Mouse (Mus musculus) intestine, embryonic 14.5 days (tissue): ENCODE data around the gene Btnl1. TPM values are rescaled to one million over a fixed set of nuclear protein-coding genes. Genes with fewer than 3 reads are reported as not detected.

Source experiments
- ATAC-seq: fragments of 200-750 bp; cut with Nextera tagmentation; replicated peaks from 2 replicates; pipeline ENCODE4 v1.8.0; 2017; ENCODE audit warnings: low read depth, moderate number of reproducible peaks, moderate TSS enrichment, moderate library complexity; ENCODE audit not compliant: low FRiP score, low TSS enrichment
- DNase-seq: peaks from one replicate; pipeline ENCODE4 v3.0.0-alpha.2; 2018; ENCODE audit warnings: low spot score
- H3K27ac ChIP-seq: fragments of 300-500 bp; sonication (generic); 2 replicates; pipeline ENCODE4 v1.5.1; 2014; ENCODE audit warnings: low read depth, mild to moderate bottlenecking, control low read depth
- H3K27me3 ChIP-seq: fragments of 300-500 bp; sonication (generic); replicated peaks from 2 replicates; pipeline ENCODE4 v1.6.1; 2014; ENCODE audit warnings: low read length, control low read depth; ENCODE audit not compliant: control insufficient read depth, insufficient read depth
- H3K36me3 ChIP-seq: fragments of 300-500 bp; sonication (generic); 2 replicates; pipeline ENCODE4 v1.6.1; 2014; ENCODE audit warnings: low read length, control low read depth; ENCODE audit not compliant: control insufficient read depth, insufficient read depth
- H3K4me1 ChIP-seq: fragments of 300-500 bp; sonication (generic); replicated peaks from 2 replicates; pipeline ENCODE4 v1.6.1; 2014; ENCODE audit warnings: low read length, control low read depth, mixed read lengths; ENCODE audit not compliant: control insufficient read depth, insufficient read depth
- H3K4me2 ChIP-seq: fragments of 300-500 bp; sonication (generic); 2 replicates; pipeline ENCODE4 v1.6.1; 2014; ENCODE audit warnings: low read length
- H3K4me3 ChIP-seq: fragments of 300-500 bp; sonication (generic); 2 replicates; pipeline ENCODE4 v1.5.1; 2014; ENCODE audit warnings: low read depth, low read length, control low read depth, mixed read lengths
- H3K9ac ChIP-seq: fragments of 300-500 bp; sonication (generic); 2 replicates; pipeline ENCODE4 v1.6.1; 2014; ENCODE audit warnings: mild to moderate bottlenecking, low read length
- H3K9me3 ChIP-seq: fragments of 300-500 bp; sonication (generic); 2 replicates; pipeline ENCODE4 v1.6.1; 2016; ENCODE audit warnings: low read length, control low read depth; ENCODE audit not compliant: control insufficient read depth
- WGBS: fragments of 180-500 bp; shearing (Covaris S2); extraction: QIAGEN DNeasy Blood & Tissue Kit; methylation state at CpG from one replicate; pipeline ENCODE4 v1.1.7; 2014; 5-methylcytosine and 5-hydroxymethylcytosine counted together
- polyA plus RNA-seq: library from polyadenylated mRNA; unstranded; fragments of >200 nt; fragmentation: Nextera tagmentation; extraction: Ambion mirVana; gene quantifications from 2 replicates; pipeline ENCODE4 v1.2.1, GENCODE M21; 2014

Btnl1 gene
- polyA plus RNA-seq, 1 experiment from 2014 or later, result 1.3 TPM

- ATAC-seq, result no peak
- WGBS, result 4% methylated on average over 24 of the region's 24 CpGs
These were observed 15.4 kb downstream of the Btnl1 start for GRCm38 (mm10) chr17:34392321-34392720.

GRCm38 (mm10) chr17:34397357-34397756 is 20.4 kb downstream of the Btnl1 start:
- 69% methylated on average over 5 of the region's 5 CpGs for WGBS
- no peaks in the 10 kb centered on the region for H3K9me3 ChIP-seq
- no peaks in the 10 kb centered on the region for H3K36me3 ChIP-seq
- DNase-seq (no peak), ATAC-seq (no peak)
- H3K27me3 ChIP-seq, result no peaks in the 10 kb centered on the region
- H3K27ac ChIP-seq, result no peak overlapping the region
- H3K4me1 ChIP-seq, result no peaks in the 10 kb centered on the region
- H3K4me2 ChIP-seq, result no peak overlapping the region
- no peak overlapping the region for H3K4me3 ChIP-seq
- no peak overlapping the region for H3K9ac ChIP-seq

More at GRCm38 (mm10) chr17:34392321-34392720, 15.4 kb downstream of the Btnl1 start:
- no peak overlapping the region for H3K27ac ChIP-seq
- H3K4me3 ChIP-seq, result peak overlapping the region; percentile 22
- peak; percentile 67 for DNase-seq
- no peaks in the 10 kb centered on the region for H3K9me3 ChIP-seq
- H3K27me3 ChIP-seq, result peaks cover 6% of the 10 kb centered on the region; the same call in 1 of the 2 replicates
- no peaks in the 10 kb centered on the region for H3K4me1 ChIP-seq
- peak overlapping the region; percentile 57 for H3K4me2 ChIP-seq
- H3K36me3 ChIP-seq, result no peaks in the 10 kb centered on the region
- no peak overlapping the region for H3K9ac ChIP-seq

GRCm38 (mm10) chr17:34398058-34398710 is 21.3 kb downstream of the Btnl1 start:
- ATAC-seq, result peak; percentile 80
- peak overlapping the region; percentile 70 for H3K4me2 ChIP-seq
- DNase-seq, result peak; percentile 57
- H3K9ac ChIP-seq, result no peak overlapping the region
- no peaks in the 10 kb centered on the region for H3K36me3 ChIP-seq
- peak overlapping the region; percentile 54 for H3K4me3 ChIP-seq
- H3K27ac ChIP-seq, result peak overlapping the region; percentile 82
- H3K4me1 ChIP-seq, result no peaks in the 10 kb centered on the region
- WGBS, result 5% methylated on average over 9 of the region's 9 CpGs
- no peaks in the 10 kb centered on the region for H3K9me3 ChIP-seq
- H3K27me3 ChIP-seq, result no peaks in the 10 kb centered on the region

GRCm38 (mm10) chr17:34398711-34399393 is 21.9 kb downstream of the Btnl1 start, which contains the start of gene BC051142:
BC051142 (plus strand) TSS chr17:34398820.
- peak; percentile 89 for DNase-seq
- ATAC-seq, result peak; percentile 94

GRCm38 (mm10) chr17:34399394-34399715 is 22.4 kb downstream of the Btnl1 start:
- 54% methylated on average over 4 of the region's 4 CpGs for WGBS
- ATAC-seq, result no peak
- no peaks in the 10 kb centered on the region for H3K4me1 ChIP-seq

More at GRCm38 (mm10) chr17:34398711-34399393, 21.9 kb downstream of the Btnl1 start, which contains the start of gene BC051142:
- Histone ChIP-seq H3K9me3 (no peaks in the 10 kb centered on the region), H3K4me3 (peak within 1 kb of the TSS; percentile 54), H3K36me3 (no peaks in the 10 kb centered on the region), H3K9ac (peak within 1 kb of the TSS; percentile 65), H3K27me3 (no peaks in the 10 kb centered on the region), H3K4me1 (no peaks in the 10 kb centered on the region), H3K27ac (peak within 1 kb of the TSS; percentile 82), H3K4me2 (peak within 1 kb of the TSS; percentile 70)
- 12% methylated on average over 34 of the region's 34 CpGs for WGBS

GRCm38 (mm10) chr17:34411117-34411516 is 34.2 kb downstream of the Btnl1 start:
- Histone ChIP-seq H3K4me2 (no peak overlapping the region), H3K27me3 (0 out of 2 replicates have a peak, but pooled peaks cover 4% of the 10 kb centered on the region), H3K9ac (no peak overlapping the region), H3K27ac (no peak overlapping the region), H3K9me3 (no peaks in the 10 kb centered on the region), H3K4me3 (no peak overlapping the region), H3K4me1 (no peaks in the 10 kb centered on the region), H3K36me3 (no peaks in the 10 kb centered on the region)
- 23% methylated on average over 6 of the region's 6 CpGs for WGBS
- DNase-seq (peak; percentile 74), ATAC-seq (no peak)

More at GRCm38 (mm10) chr17:34399394-34399715, 22.4 kb downstream of the Btnl1 start:
- H3K27me3 ChIP-seq, result no peaks in the 10 kb centered on the region
- peak overlapping the region; percentile 70 for H3K4me2 ChIP-seq
- DNase-seq, result no peak
- no peaks in the 10 kb centered on the region for H3K36me3 ChIP-seq
- H3K9ac ChIP-seq, result no peak overlapping the region
- H3K27ac ChIP-seq, result no peak overlapping the region
- H3K4me3 ChIP-seq, result peak overlapping the region; percentile 54
- H3K9me3 ChIP-seq, result no peaks in the 10 kb centered on the region

GRCm38 (mm10) chr17:34420014-34420413 is 43.1 kb downstream of the Btnl1 start:
- Histone ChIP-seq H3K4me3 (no peak overlapping the region), H3K4me1 (no peaks in the 10 kb centered on the region), H3K36me3 (no peaks in the 10 kb centered on the region), H3K27me3 (no peaks in the 10 kb centered on the region), H3K27ac (no peak overlapping the region), H3K9ac (no peak overlapping the region), H3K4me2 (no peak overlapping the region), H3K9me3 (no peaks in the 10 kb centered on the region)
- DNase-seq (no peak), ATAC-seq (no peak)
- 74% methylated on average over 7 of the region's 7 CpGs for WGBS

GRCm38 (mm10) chr17:34427597-34427996 is 50.7 kb downstream of the Btnl1 start:
- Histone ChIP-seq H3K27ac (no peak overlapping the region), H3K4me1 (no peaks in the 10 kb centered on the region), H3K4me2 (no peak overlapping the region), H3K9ac (no peak overlapping the region), H3K36me3 (no peaks in the 10 kb centered on the region), H3K4me3 (no peak overlapping the region), H3K27me3 (no peaks in the 10 kb centered on the region), H3K9me3 (no peaks in the 10 kb centered on the region)
- no peak for DNase-seq
- no peak for ATAC-seq
